Comparison of ENCODE assay signal across 32 mouse cellular contexts in the genomic region with DNA sequence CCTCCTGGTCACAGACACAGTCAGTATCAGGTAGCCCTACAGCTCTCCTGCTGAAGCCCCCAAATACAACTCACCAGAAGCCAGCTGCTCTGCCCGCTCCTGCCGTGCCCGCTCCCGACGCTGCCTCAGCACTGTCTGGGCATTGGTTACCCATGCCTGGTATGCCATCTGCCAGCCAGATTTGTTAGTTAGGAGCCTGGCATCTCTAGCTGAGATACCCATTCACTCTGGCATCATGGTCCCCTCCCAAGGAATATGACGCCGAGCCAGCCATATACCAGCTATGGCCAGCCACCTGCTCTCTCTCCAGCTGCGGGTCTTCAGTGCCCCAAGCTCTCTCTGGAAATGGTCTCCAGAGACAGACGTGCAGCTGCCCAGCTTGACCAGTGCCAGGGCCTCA. TPM values are rescaled to one million over a fixed set of nuclear protein-coding genes. Genes with fewer than 3 reads are reported as not detected.
DNase-seq lines count a peak whose midpoint lies in the region; ATAC-seq lines count a peak whose summit lies in the region.
"Had no signal": no experiment of that assay in that cellular context is flagged by ENCODE, and none has a peak within 500 bp of the region (broad histone marks: within the 10 kb centered on the region; RNA-seq: fewer than 3 reads in every experiment).

No protein-coding gene starts in this region.

- H3K9me3 ChIP-seq in forebrain, embryonic 15.5 days = no peaks in the 10 kb centered on the region
- H3K9me3 ChIP-seq in forebrain, embryonic 16.5 days (ENCODE audit: control insufficient read depth, low read length) = no peaks in the 10 kb centered on the region
- H3K9me3 ChIP-seq in limb, embryonic 15.5 days = no peaks in the 10 kb centered on the region
- H3K9me3 ChIP-seq in limb, embryonic 10.5 days (replicated peaks) = no peaks in the 10 kb centered on the region
- H3K9me3 ChIP-seq: embryonic facial prominence, embryonic 12.5 days; hindbrain, embryonic 13.5 days; liver, embryonic 15.5 days; lung, embryonic 15.5 days; neural tube, embryonic 12.5 days had no signal

- peaks cover 13% of the 10 kb centered on the region for H3K36me3 ChIP-seq in forebrain, embryonic 15.5 days
- H3K36me3 ChIP-seq in forebrain, embryonic 16.5 days (ENCODE audit: control insufficient read depth, insufficient read depth) = peaks cover 9% of the 10 kb centered on the region
- H3K36me3 ChIP-seq in limb, embryonic 15.5 days = peaks cover 94% of the 10 kb centered on the region
- peaks cover 94% of the 10 kb centered on the region for H3K36me3 ChIP-seq in limb, embryonic 10.5 days

- 82% methylated on average over 9 of the region's 9 CpGs for WGBS in forebrain, embryonic 15.5 days
- 68% methylated on average over 9 of the region's 9 CpGs for WGBS in forebrain, embryonic 16.5 days
- 91% methylated on average over 9 of the region's 9 CpGs for WGBS in limb, embryonic 15.5 days
- WGBS in limb, embryonic 10.5 days = 96% methylated on average over 9 of the region's 9 CpGs

- ATAC-seq in forebrain, embryonic 15.5 days (replicated peaks) = 0 out of 2 replicates have a peak, but pooled peaks have one; percentile 35
- ATAC-seq in forebrain, embryonic 16.5 days = no peak
- no peak for ATAC-seq in limb, embryonic 15.5 days (ENCODE audit: insufficient number of reproducible peaks, low FRiP score, low TSS enrichment, low read depth)
- ATAC-seq: CD4-positive, CD25-positive, alpha-beta regulatory T cell, adult 4 months; intestine, postnatal 0 days; midbrain, embryonic 16.5 days had no signal

- no peak overlapping the region for H3K4me2 ChIP-seq in forebrain, embryonic 15.5 days (replicated peaks)
- H3K4me2 ChIP-seq in forebrain, embryonic 16.5 days (ENCODE audit: low read length) = no peak overlapping the region
- no peak overlapping the region for H3K4me2 ChIP-seq in limb, embryonic 15.5 days
- H3K4me2 ChIP-seq: embryonic facial prominence, embryonic 12.5 days; heart, embryonic 11.5 days; hindbrain, embryonic 13.5 days; liver, embryonic 15.5 days; lung, embryonic 15.5 days; midbrain, embryonic 11.5 days; neural tube, embryonic 12.5 days had no signal

- no peak for DNase-seq in limb, embryonic 10.5 days (ENCODE audit: low spot score)
- DNase-seq in layer of hippocampus, adult 9-11 months = peak; percentile 58
- no peak for DNase-seq in embryo, embryonic 10.5 days (ENCODE audit: low spot score)
- DNase-seq in urinary bladder, postnatal 25 days (ENCODE audit: low spot score) = no peak
- DNase-seq: adrenal gland, postnatal 14 days; cerebellum, postnatal 36 days; embryo, embryonic 11 days; gastrocnemius, postnatal 36 days; heart, adult 18-20 months; heart, postnatal 36 days; kidney, adult 9 months; kidney, postnatal 10 days; right cerebral cortex, adult 18-20 months; right cerebral cortex, postnatal 4 days; thymus, adult 18-20 months; thymus, postnatal 25 days had no signal

- peaks cover 4% of the 10 kb centered on the region; the same call in 1 of the 2 replicates for H3K4me1 ChIP-seq in forebrain, embryonic 15.5 days
- no peaks in the 10 kb centered on the region for H3K4me1 ChIP-seq in forebrain, embryonic 16.5 days (replicated peaks; ENCODE audit: control insufficient read depth, insufficient read depth, low read length)
- no peaks in the 10 kb centered on the region for H3K4me1 ChIP-seq in limb, embryonic 15.5 days
- H3K4me1 ChIP-seq in limb, embryonic 10.5 days = no peaks in the 10 kb centered on the region
- H3K4me1 ChIP-seq: embryonic facial prominence, embryonic 12.5 days; hindbrain, embryonic 13.5 days; liver, embryonic 15.5 days; lung, embryonic 15.5 days; neural tube, embryonic 12.5 days had no signal

- H3K9ac ChIP-seq in forebrain, embryonic 15.5 days (replicated peaks) = no peak overlapping the region
- H3K9ac ChIP-seq in forebrain, embryonic 16.5 days (replicated peaks; ENCODE audit: low read depth, low read length) = no peak overlapping the region
- H3K9ac ChIP-seq in limb, embryonic 15.5 days = no peak overlapping the region
- H3K9ac ChIP-seq: embryonic facial prominence, embryonic 12.5 days; liver, embryonic 15.5 days; lung, embryonic 15.5 days; neural tube, embryonic 12.5 days had no signal

- H3K27me3 ChIP-seq in forebrain, embryonic 15.5 days = no peaks in the 10 kb centered on the region
- H3K27me3 ChIP-seq in forebrain, embryonic 16.5 days (replicated peaks; ENCODE audit: control insufficient read depth, insufficient read depth, low read length) = no peaks in the 10 kb centered on the region
- H3K27me3 ChIP-seq in limb, embryonic 15.5 days = no peaks in the 10 kb centered on the region
- no peaks in the 10 kb centered on the region for H3K27me3 ChIP-seq in limb, embryonic 10.5 days (ENCODE audit: low read depth, poor library complexity, severe bottlenecking)
- H3K27me3 ChIP-seq: embryonic facial prominence, embryonic 12.5 days; hindbrain, embryonic 13.5 days; liver, embryonic 15.5 days; lung, embryonic 15.5 days; neural tube, embryonic 12.5 days had no signal

- no peak overlapping the region for H3K27ac ChIP-seq in forebrain, embryonic 15.5 days (replicated peaks)
- H3K27ac ChIP-seq in forebrain, embryonic 16.5 days (ENCODE audit: low read length) = no peak overlapping the region
- 0 out of 2 replicates have a peak overlapping the region, but pooled peaks have one; percentile 7 for H3K27ac ChIP-seq in limb, embryonic 15.5 days
- H3K27ac ChIP-seq in limb, embryonic 10.5 days = no peak overlapping the region
- H3K27ac ChIP-seq: embryonic facial prominence, embryonic 12.5 days; hindbrain, embryonic 13.5 days; liver, embryonic 15.5 days; lung, embryonic 15.5 days; neural tube, embryonic 12.5 days; stomach, postnatal 0 days had no signal

- H3K4me3 ChIP-seq in forebrain, embryonic 15.5 days = no peak overlapping the region
- H3K4me3 ChIP-seq in forebrain, embryonic 16.5 days (replicated peaks; ENCODE audit: low read length) = no peak overlapping the region
- no peak overlapping the region for H3K4me3 ChIP-seq in limb, embryonic 15.5 days
- no peak overlapping the region for H3K4me3 ChIP-seq in limb, embryonic 10.5 days
- H3K4me3 ChIP-seq: embryonic facial prominence, embryonic 12.5 days; hindbrain, embryonic 13.5 days; liver, embryonic 15.5 days; lung, embryonic 15.5 days; myocyte; neural tube, embryonic 12.5 days had no signal

RNA-seq across cellular contexts. Expression of gene Ctu2, which starts 12.4 kb away (rescaled TPM):
- 79.0 and 84.4 TPM in 2 replicates for polyA plus RNA-seq in forebrain, embryonic 15.5 days (2015; fragmentation: Nextera tagmentation; extraction: Ambion mirVana)
- polyA plus RNA-seq in forebrain, embryonic 16.5 days (2015; fragmentation: Nextera tagmentation; extraction: Ambion mirVana) = 72.5 and 87.3 TPM in 2 replicates
- polyA plus RNA-seq in limb, embryonic 15.5 days (2015; fragmentation: Nextera tagmentation; extraction: Ambion mirVana) = 40.8 and 47.6 TPM in 2 replicates
- 80.3 and 81.8 TPM in 2 replicates for polyA plus RNA-seq in limb, embryonic 10.5 days (2016; fragmentation: Nextera tagmentation; extraction: Ambion mirVana)

RNA-seq across cellular contexts. Expression of gene Rnf166, which starts 12.5 kb away (rescaled TPM):
- 40.2 and 44.8 TPM in 2 replicates for polyA plus RNA-seq in forebrain, embryonic 15.5 days (2015; fragmentation: Nextera tagmentation; extraction: Ambion mirVana)
- 39.6 and 41.8 TPM in 2 replicates for polyA plus RNA-seq in forebrain, embryonic 16.5 days (2015; fragmentation: Nextera tagmentation; extraction: Ambion mirVana)
- 49.4 and 51.0 TPM in 2 replicates for polyA plus RNA-seq in limb, embryonic 15.5 days (2015; fragmentation: Nextera tagmentation; extraction: Ambion mirVana)
- 33.1 and 41.4 TPM in 2 replicates for polyA plus RNA-seq in limb, embryonic 10.5 days (2016; fragmentation: Nextera tagmentation; extraction: Ambion mirVana)

RNA-seq across cellular contexts. Expression of gene Snai3, which starts 27.9 kb away (rescaled TPM):
- polyA plus RNA-seq in forebrain, embryonic 15.5 days (2015; fragmentation: Nextera tagmentation; extraction: Ambion mirVana) = not detected in 2 replicates
- polyA plus RNA-seq in forebrain, embryonic 16.5 days (2015; fragmentation: Nextera tagmentation; extraction: Ambion mirVana) = not detected in 2 replicates
- 0.84 and 3.3 TPM in 2 replicates for polyA plus RNA-seq in limb, embryonic 15.5 days (2015; fragmentation: Nextera tagmentation; extraction: Ambion mirVana)
- not detected in 2 replicates for polyA plus RNA-seq in limb, embryonic 10.5 days (2016; fragmentation: Nextera tagmentation; extraction: Ambion mirVana)
- polyA plus RNA-seq: hindbrain, embryonic 13.5 days; limb, embryonic 11.5 days; midbrain, embryonic 11.5 days; midbrain, embryonic 16.5 days; neural tube, embryonic 12.5 days had no signal

RNA-seq across cellular contexts. Expression of gene Mvd, which starts 45.2 kb away (rescaled TPM):
- polyA plus RNA-seq in forebrain, embryonic 15.5 days (2015; fragmentation: Nextera tagmentation; extraction: Ambion mirVana) = 50.3 and 51.7 TPM in 2 replicates
- polyA plus RNA-seq in forebrain, embryonic 16.5 days (2015; fragmentation: Nextera tagmentation; extraction: Ambion mirVana) = 51.0 and 60.0 TPM in 2 replicates
- 36.8 and 37.3 TPM in 2 replicates for polyA plus RNA-seq in limb, embryonic 15.5 days (2015; fragmentation: Nextera tagmentation; extraction: Ambion mirVana)
- 64.6 and 64.9 TPM in 2 replicates for polyA plus RNA-seq in limb, embryonic 10.5 days (2016; fragmentation: Nextera tagmentation; extraction: Ambion mirVana)

RNA-seq across cellular contexts. Expression of gene Cyba, which starts 55.7 kb away (rescaled TPM):
- 30.1 and 32.8 TPM in 2 replicates for polyA plus RNA-seq in forebrain, embryonic 15.5 days (2015; fragmentation: Nextera tagmentation; extraction: Ambion mirVana)
- 25.1 and 30.5 TPM in 2 replicates for polyA plus RNA-seq in forebrain, embryonic 16.5 days (2015; fragmentation: Nextera tagmentation; extraction: Ambion mirVana)
- 183 and 190 TPM in 2 replicates for polyA plus RNA-seq in limb, embryonic 15.5 days (2015; fragmentation: Nextera tagmentation; extraction: Ambion mirVana)
- 79.8 and 82.8 TPM in 2 replicates for polyA plus RNA-seq in limb, embryonic 10.5 days (2016; fragmentation: Nextera tagmentation; extraction: Ambion mirVana)
- polyA plus RNA-seq: myocyte had no signal
